ENCODE assay signal across 22 mouse cellular contexts in genomic region chr17:8658751-8659454, GRCm38 (mm10).
DNase-seq lines count a peak whose midpoint lies in the region; TF ChIP-seq lines count a peak whose summit lies in the region.
"Had no signal": no experiment of that assay in that cellular context is flagged by ENCODE, and none has a peak within 500 bp of the region (broad histone marks: within the 10 kb centered on the region; RNA-seq: fewer than 3 reads in every experiment).

No protein-coding gene starts in this region.

- H3K79me2 ChIP-seq in heart, adult 2 months (replicated peaks; ENCODE audit: control insufficient read depth, insufficient read depth, low read length) = no peaks in the 10 kb centered on the region

- WGBS in heart, adult 2 months = 60% methylated on average over 16 of the region's 16 CpGs
- 67% methylated on average over 16 of the region's 16 CpGs for WGBS in heart, embryonic 10.5 days

- H3K9me3 ChIP-seq in heart, embryonic 10.5 days = no peaks in the 10 kb centered on the region
- H3K9me3 ChIP-seq: hindbrain, embryonic 10.5 days; limb, embryonic 10.5 days; neural tube, embryonic 13.5 days; stomach, embryonic 15.5 days had no signal

- H3K36me3 ChIP-seq in heart, adult 2 months (ENCODE audit: control insufficient read depth, insufficient read depth, low read length) = no peaks in the 10 kb centered on the region
- H3K36me3 ChIP-seq in heart, embryonic 10.5 days = no peaks in the 10 kb centered on the region
- H3K36me3 ChIP-seq: hindbrain, embryonic 10.5 days; limb, embryonic 10.5 days; neural tube, embryonic 13.5 days; stomach, embryonic 15.5 days had no signal

- no peak for TF ChIP-seq POLR2A in heart, adult 2 months (IDR thresholded peaks at IDR 0.05; ENCODE audit: insufficient read depth, low read depth, low read length)

- no peaks in the 10 kb centered on the region for H3K27me3 ChIP-seq in heart, adult 2 months (ENCODE audit: control insufficient read depth, insufficient read depth, low read length)
- no peaks in the 10 kb centered on the region for H3K27me3 ChIP-seq in heart, embryonic 10.5 days (ENCODE audit: insufficient read depth, poor library complexity, severe bottlenecking)
- H3K27me3 ChIP-seq: neural tube, embryonic 13.5 days; stomach, embryonic 15.5 days had no signal

- no peak overlapping the region for H3K27ac ChIP-seq in heart, adult 2 months
- no peak overlapping the region for H3K27ac ChIP-seq in heart, embryonic 10.5 days
- H3K27ac ChIP-seq: hindbrain, embryonic 10.5 days; hindbrain, postnatal 0 days; limb, embryonic 10.5 days; neural tube, embryonic 13.5 days; stomach, embryonic 15.5 days had no signal

- no peak for TF ChIP-seq CTCF in heart, adult 2 months (IDR thresholded peaks at IDR 0.05)

- intact Hi-C loops in heart, adult 2 months (cut with DNase I) = no loop called here

- no peak for TF ChIP-seq EP300 in heart, adult 2 months (IDR thresholded peaks at IDR 0.05; ENCODE audit: insufficient read depth, low read depth, low read length)

- no peak overlapping the region for H3K4me3 ChIP-seq in heart, adult 2 months
- no peak overlapping the region for H3K4me3 ChIP-seq in heart, embryonic 10.5 days
- H3K4me3 ChIP-seq: hindbrain, embryonic 10.5 days; limb, embryonic 10.5 days; neural tube, embryonic 13.5 days; stomach, embryonic 15.5 days had no signal

- no peak overlapping the region for H3K9ac ChIP-seq in heart, adult 2 months (ENCODE audit: low read depth, low read length)
- H3K9ac ChIP-seq: liver, postnatal 0 days; neural tube, embryonic 13.5 days; stomach, embryonic 15.5 days had no signal

- peak; percentile 91 for DNase-seq in heart, adult 11 months
- no peak for DNase-seq in heart, adult 2 months
- peak; percentile 10 for DNase-seq in R1 (ENCODE audit: low read depth, low spot score)
- peak; percentile 81 for DNase-seq in kidney, adult 9 months
- DNase-seq in skeletal muscle tissue, adult 2 months (ENCODE audit: low read depth, low spot score) = peak; percentile 17
- DNase-seq in urinary bladder, postnatal 36 days (ENCODE audit: low spot score in 2 of 2) = no peak
- no peak for DNase-seq in heart, embryonic 10.5 days (ENCODE audit: low spot score)
- DNase-seq: adrenal gland, adult 8-10 months; B cell, adult 2 months; cerebellum, adult 11 months; cerebellum, postnatal 36 days; gastrocnemius, postnatal 14 days; layer of hippocampus, adult 9-11 months; liver, postnatal 0 days; lung, postnatal 14 days; midbrain, embryonic 14.5 days; thymus, postnatal 36 days had no signal

- H3K4me1 ChIP-seq in heart, adult 2 months (ENCODE audit: control insufficient read depth, insufficient read depth, low read length) = no peaks in the 10 kb centered on the region
- H3K4me1 ChIP-seq in heart, embryonic 10.5 days = no peaks in the 10 kb centered on the region
- H3K4me1 ChIP-seq: neural tube, embryonic 13.5 days had no signal

Comparison
In these comparisons a context has a peak if more than half of its experiments do, and no peak if none do; other contexts are left out.
1. DNase-seq: peak in heart, adult 11 months (single experiment), R1 (single experiment), kidney, adult 9 months (single experiment) and skeletal muscle tissue, adult 2 months (single experiment); none in heart, adult 2 months (0 of 2), urinary bladder, postnatal 36 days (0 of 2) and heart, embryonic 10.5 days (single experiment).